Mouse (Mus musculus): ENCODE results near the gene Ppdpf. TPM values are rescaled to one million over a fixed set of nuclear protein-coding genes. Genes with fewer than 3 reads are reported as not detected.

Gene Ppdpf
- 79.5 and 82.6 TPM in 2 replicates for total RNA-seq (2021)
- long read RNA-seq, transcript Ppdpf-206 (4 exons, 750 nt), result minor isoform, 11 of 83 reads
- long read RNA-seq, transcript Ppdpf-201 (5 exons, 1,160 nt), result minor isoform, 19 of 83 reads
- long read RNA-seq, transcript Ppdpf-202 (5 exons, 689 nt), result major isoform, 20 of 83 reads
- long read RNA-seq, transcript Ppdpf-205 (3 exons, 771 nt), result minor isoform, 17 of 83 reads
- long read RNA-seq, partial matches to known transcripts, result 8 of 83 reads
- long read RNA-seq, other reads (novel, unspliced or antisense), result 0 of 83 reads

DNA sequence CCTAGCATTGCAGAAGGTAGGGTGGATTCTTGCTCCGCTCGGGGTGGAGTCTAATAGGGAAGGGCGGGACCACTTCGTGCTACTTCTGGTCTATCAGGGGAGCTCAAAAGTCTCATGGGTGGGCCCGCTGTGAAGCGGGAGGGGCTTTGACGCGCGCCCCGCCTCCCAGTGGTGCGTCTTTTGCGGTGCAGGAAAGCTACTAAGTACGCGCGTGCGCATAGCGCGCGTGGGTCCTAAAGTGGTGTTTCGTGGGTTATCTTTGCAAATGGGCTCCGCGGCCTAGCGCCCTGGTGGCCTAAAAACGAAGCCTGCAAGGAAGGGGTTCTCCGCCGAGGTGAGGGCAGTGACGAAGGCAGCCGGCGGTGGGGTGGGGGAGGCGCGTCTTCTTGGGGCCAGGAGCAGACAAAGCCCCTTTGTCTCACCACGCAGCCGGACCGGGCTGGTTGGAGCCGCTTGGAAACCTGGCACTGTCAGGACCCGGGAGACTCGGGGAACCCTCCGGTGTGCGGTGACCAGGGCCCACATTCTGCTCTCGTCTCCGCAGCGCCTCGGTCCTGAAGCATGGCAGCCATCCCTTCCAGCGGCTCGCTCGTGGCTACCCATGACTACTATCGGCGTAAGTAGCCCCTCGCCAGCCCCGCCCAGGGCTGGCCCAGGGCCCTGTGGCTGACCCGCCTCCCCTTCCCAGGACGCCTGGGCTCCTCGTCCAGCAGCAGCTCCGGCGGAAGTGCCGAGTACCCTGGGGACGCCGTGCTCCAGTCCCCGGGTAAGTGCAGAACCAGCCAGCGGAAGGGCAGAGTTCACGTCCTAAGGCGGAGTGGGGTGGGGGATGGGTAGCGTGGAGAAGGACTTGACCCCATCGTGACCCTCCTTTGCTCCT lies at the start of gene Ppdpf:
Gene Ppdpf, plus strand, starts transcription at position 127 of the 880 bp plus-strand sequence.
- DNase-seq, result peak; percentile 92

- DNase-seq, result no peak
These were observed 47.3 kb upstream of the Ppdpf start for GRCm38 (mm10) chr2:181139641-181140193.

- no peak for DNase-seq
These were observed 44.3 kb upstream of the Ppdpf start for GRCm38 (mm10) chr2:181142703-181143135.

- no peak for DNase-seq
These were observed 43.4 kb upstream of the Ppdpf start for GRCm38 (mm10) chr2:181143509-181144276.

GRCm38 (mm10) chr2:181144675-181145074 lies 42.4 kb upstream of the Ppdpf start:
- DNase-seq, result no peak

DNA sequence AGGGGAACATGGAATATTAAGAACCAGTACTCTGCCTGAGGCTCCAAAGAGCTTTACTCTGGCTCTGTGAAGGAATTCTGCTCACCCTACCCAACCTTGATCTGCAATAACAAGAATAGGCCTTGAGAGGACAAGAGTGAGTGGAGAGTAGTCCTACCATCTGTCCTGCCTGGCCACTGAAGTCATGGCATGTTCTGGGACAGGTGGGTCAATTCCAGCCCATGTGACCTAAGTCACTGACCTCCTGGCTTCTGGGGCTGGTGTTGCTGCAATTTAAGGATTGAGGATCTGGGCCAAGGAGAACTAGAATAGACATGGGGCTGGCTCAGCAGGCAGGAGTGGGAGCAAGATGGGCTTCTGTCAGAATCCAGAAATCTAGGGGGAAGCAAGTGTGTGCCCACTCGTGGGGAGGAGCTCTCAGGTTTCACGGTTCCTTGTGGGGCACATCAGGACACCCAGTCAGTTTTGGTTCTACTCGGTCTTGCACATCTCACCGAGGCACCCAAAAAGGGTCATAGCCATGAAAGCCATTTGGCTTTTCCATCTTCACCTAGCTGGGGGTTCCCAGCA lies 40.0 kb upstream of the Ppdpf start:
- no peak for DNase-seq

- peak; percentile 32 for DNase-seq
These were observed 39.3 kb upstream of the Ppdpf start for GRCm38 (mm10) chr2:181147546-181148317.

DNA sequence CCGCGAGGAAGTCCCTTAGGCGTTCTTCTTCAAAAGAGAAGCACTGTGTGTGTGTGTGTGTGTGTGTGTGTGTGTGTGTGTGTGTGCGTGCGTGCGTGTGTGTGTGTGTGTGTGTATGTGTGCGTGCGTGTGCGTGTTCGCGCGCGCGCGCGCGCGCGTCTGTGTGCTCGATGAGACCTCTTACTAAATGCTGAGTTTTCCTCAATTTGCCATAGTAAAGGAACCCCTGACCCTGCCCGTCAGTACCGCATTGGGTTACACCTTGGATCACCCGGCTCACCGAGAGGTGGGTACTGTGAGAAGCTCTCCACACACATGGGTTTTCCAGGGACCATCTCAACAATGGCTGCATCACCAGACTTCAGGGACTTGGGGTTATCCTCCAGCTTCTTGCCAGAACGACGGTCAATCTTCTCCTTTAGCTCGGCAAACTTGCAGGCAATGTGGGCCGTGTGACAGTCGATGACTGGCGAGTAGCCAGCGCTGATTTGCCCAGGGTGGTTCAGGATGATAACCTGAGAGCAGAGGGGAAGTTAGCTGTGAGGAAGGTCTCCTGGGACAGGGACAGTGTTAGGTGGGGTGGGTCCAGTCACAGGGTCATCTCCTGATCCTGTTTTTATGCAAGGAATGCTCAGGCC lies 38.6 kb upstream of the Ppdpf start:
- DNase-seq, result no peak

GRCm38 (mm10) chr2:181150281-181150680 lies 36.8 kb upstream of the Ppdpf start:
- DNase-seq, result no peak

GRCm38 (mm10) chr2:181152701-181153100 lies 34.3 kb upstream of the Ppdpf start:
- DNase-seq, result no peak

GRCm38 (mm10) chr2:181153131-181153530 lies 33.9 kb upstream of the Ppdpf start:
- DNase-seq, result no peak

DNA sequence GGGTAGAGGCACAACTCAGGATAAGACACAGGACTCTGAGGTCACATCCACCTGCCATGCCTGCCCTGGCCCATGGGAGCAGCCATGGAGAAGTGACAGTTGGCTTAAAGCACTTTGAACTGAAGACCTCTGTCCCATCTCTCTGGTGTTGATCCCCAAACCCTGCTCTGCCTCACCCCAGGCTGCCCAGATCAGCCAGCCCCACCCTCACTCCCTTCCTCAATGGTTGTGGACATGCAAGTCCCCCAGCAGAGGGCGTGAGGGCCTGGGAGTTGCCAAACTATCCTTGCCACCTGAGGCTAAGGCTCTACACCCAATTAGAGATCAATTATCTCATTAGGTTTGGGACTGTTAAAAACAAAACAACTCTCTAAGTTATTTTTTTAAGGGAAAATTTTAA lies 33.2 kb upstream of the Ppdpf start:
- DNase-seq, result peak; percentile 41

- no peak for DNase-seq
These were observed 32.7 kb upstream of the Ppdpf start for GRCm38 (mm10) chr2:181154361-181154760.

DNA sequence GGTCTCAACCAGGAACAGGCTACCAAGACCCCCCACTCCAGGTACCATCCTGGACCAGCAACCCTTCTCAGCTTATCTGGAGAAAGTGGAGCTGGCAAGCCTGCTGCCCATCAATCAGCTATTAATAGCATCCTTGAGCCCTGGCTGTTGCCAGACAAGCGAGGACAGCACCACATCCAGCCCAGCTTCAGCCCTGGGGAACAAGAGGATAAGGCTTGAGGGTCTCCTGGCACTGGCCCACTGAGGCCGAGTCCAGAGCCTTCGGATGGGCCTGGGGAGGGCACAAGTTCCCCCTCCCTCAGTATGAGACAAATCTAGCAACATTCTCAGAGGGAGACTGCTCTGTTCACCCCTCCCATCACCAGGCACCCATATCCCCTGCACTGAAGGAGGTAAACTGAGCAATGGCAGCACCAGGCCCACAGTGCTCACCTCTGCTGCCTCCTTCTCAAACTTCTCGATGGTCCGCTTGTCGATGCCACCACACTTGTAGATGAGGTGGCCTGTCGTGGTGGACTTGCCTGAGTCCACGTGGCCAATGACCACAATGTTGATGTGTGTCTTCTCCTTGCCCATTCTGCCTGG lies 32.1 kb upstream of the Ppdpf start:
- DNase-seq, result no peak

DNA sequence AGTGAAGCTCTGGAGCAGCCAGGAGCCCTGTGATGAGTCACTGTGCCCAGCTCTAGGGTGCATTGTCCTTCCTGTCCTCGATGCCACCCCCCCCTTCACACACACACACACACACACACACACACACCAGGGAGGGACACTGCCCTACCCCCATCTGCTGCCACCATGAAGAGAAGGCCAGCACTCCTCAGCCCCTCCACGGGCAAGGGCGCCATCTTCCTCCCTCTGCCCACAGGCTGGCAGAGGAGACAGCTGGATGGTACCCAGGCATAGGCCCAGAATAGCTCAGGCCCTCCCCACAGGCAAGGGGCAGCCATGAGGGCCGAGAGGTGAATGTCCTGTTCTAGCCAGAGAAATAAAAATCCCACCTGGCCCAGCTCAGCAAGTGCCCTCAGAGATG lies 31.2 kb upstream of the Ppdpf start:
- DNase-seq, result no peak

GRCm38 (mm10) chr2:181156248-181157121 lies 30.6 kb upstream of the Ppdpf start, which contains the start of gene Eef1a2:
Gene Eef1a2, minus strand, starts transcription at chr2:181157014.
- DNase-seq, result peak; percentile 23

- no peak for DNase-seq
These were observed 29.9 kb upstream of the Ppdpf start for GRCm38 (mm10) chr2:181157180-181157579.

DNA sequence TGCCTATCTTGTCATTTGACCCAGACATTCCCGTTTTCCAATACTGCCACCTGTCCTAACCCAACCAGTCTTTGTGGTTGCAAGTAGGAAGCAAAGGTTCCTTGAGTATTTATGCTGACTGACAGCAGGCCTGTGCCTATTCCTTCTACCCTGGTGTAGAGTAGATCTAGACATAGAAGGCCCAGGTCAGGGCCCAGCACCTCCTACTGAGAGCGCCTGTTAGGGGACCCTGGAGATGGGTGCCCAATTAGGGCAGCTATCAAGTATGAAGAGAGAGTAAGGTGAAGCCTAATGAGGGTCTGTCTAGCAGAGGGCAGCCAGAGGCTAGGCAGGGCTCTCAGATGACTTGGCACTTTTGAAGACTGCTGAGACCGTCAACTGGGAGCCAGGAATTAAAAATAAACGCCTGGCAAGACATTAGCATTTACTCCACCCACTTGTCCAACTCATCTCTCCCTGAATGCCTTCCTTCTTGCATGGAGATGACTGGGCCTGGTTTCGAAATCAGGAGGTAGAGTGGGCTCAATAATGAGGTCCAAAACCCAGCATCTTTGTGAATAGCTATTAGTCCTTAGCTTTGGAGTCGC lies 29.2 kb upstream of the Ppdpf start:
- no peak for DNase-seq

- DNase-seq, result no peak
These were observed 28.6 kb upstream of the Ppdpf start for GRCm38 (mm10) chr2:181158471-181158870.

Data from adrenal gland, postnatal 25 days (tissue).